ENCODE assay signal across 8 mouse cellular contexts in the genomic region with DNA sequence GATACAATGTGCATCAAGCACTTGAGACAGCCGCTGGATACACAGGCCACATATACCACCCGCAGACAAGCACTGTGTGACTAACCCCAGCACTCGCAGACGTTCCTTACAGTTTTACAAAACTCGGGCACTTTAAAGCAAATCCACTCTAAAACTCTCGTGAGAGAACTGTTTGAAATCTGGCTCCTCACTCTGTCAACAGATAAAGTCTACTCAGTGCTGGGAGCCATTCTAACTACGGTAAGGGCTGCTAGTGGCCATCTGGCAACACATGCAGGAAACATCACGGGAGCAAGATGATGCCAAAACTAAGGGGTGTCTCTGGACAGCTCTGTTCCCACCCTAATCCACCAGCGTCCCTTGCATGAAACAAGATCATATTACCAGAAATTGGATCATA. TPM values are rescaled to one million over a fixed set of nuclear protein-coding genes. Genes with fewer than 3 reads are reported as not detected.
DNase-seq lines count a peak whose midpoint lies in the region; ATAC-seq and TF ChIP-seq lines count a peak whose summit lies in the region.

No protein-coding gene starts in this region.

- TF ChIP-seq POLR2A in testis, adult 2 months (IDR thresholded peaks at IDR 0.05; ENCODE audit: control insufficient read depth, low read depth, low read length), result no peak

- peak overlapping the region; percentile 33; the same call in 1 of the 2 replicates for H3K9ac ChIP-seq in embryonic facial prominence, embryonic 15.5 days
- H3K9ac ChIP-seq in intestine, embryonic 16.5 days (ENCODE audit: low read depth, low read length), result peak overlapping the region; percentile 98
- peak overlapping the region; percentile 91 for H3K9ac ChIP-seq in neural tube, embryonic 13.5 days

- H3K9me3 ChIP-seq in embryonic facial prominence, embryonic 15.5 days (replicated peaks), result no peaks in the 10 kb centered on the region
- H3K9me3 ChIP-seq in intestine, embryonic 16.5 days (ENCODE audit: control insufficient read depth, low read length), result no peaks in the 10 kb centered on the region
- no peaks in the 10 kb centered on the region for H3K9me3 ChIP-seq in neural tube, embryonic 13.5 days

- peaks cover 7% of the 10 kb centered on the region for H3K4me1 ChIP-seq in testis, adult 2 months (ENCODE audit: control insufficient read depth, insufficient read depth, low read length)
- peaks cover 20% of the 10 kb centered on the region for H3K4me1 ChIP-seq in embryonic facial prominence, embryonic 15.5 days
- H3K4me1 ChIP-seq in intestine, embryonic 16.5 days (ENCODE audit: control insufficient read depth, insufficient read depth, low read length), result peaks cover 20% of the 10 kb centered on the region
- peaks cover 35% of the 10 kb centered on the region for H3K4me1 ChIP-seq in neural tube, embryonic 13.5 days (replicated peaks)

- 45% methylated on average over 9 of the region's 9 CpGs for WGBS in embryonic facial prominence, embryonic 15.5 days
- WGBS in intestine, embryonic 16.5 days, result 34% methylated on average over 9 of the region's 9 CpGs
- 63% methylated on average over 9 of the region's 9 CpGs for WGBS in neural tube, embryonic 13.5 days

- no peak for DNase-seq in testis, postnatal 14 days (ENCODE audit: low spot score)
- no peak for DNase-seq in retina, postnatal 1 day
- DNase-seq in adrenal gland, postnatal 36 days, result no peak
- DNase-seq in spleen, postnatal 14 days (ENCODE audit: low spot score in 2 of 2), result no peak

- peak overlapping the region; percentile 62 for H3K4me2 ChIP-seq in embryonic facial prominence, embryonic 15.5 days (replicated peaks)
- H3K4me2 ChIP-seq in intestine, embryonic 16.5 days (ENCODE audit: low read depth, low read length), result peak overlapping the region; percentile 77
- peak overlapping the region; percentile 83 for H3K4me2 ChIP-seq in neural tube, embryonic 13.5 days

- H3K27ac ChIP-seq in testis, adult 2 months (ENCODE audit: control insufficient read depth, insufficient read depth, low read depth, low read length), result no peak overlapping the region
- no peak overlapping the region for H3K27ac ChIP-seq in embryonic facial prominence, embryonic 15.5 days (replicated peaks)
- H3K27ac ChIP-seq in intestine, embryonic 16.5 days (ENCODE audit: low read length), result peak overlapping the region; percentile 98
- H3K27ac ChIP-seq in neural tube, embryonic 13.5 days (replicated peaks), result no peak overlapping the region

- TF ChIP-seq CTCF in testis, adult 2 months (IDR thresholded peaks at IDR 0.05; ENCODE audit: control insufficient read depth, insufficient read depth, insufficient replicate concordance, low read depth, low read length), result no peak

- H3K4me3 ChIP-seq in testis, adult 2 months (ENCODE audit: control insufficient read depth, low read depth, low read length), result peak overlapping the region; percentile 33
- peak overlapping the region; percentile 95 for H3K4me3 ChIP-seq in embryonic facial prominence, embryonic 15.5 days (replicated peaks)
- H3K4me3 ChIP-seq in intestine, embryonic 16.5 days (ENCODE audit: low read length), result peak overlapping the region; percentile 97
- peak overlapping the region; percentile 91 for H3K4me3 ChIP-seq in neural tube, embryonic 13.5 days

- H3K27me3 ChIP-seq in testis, adult 2 months (ENCODE audit: control insufficient read depth, insufficient read depth, low read length), result no peaks in the 10 kb centered on the region
- H3K27me3 ChIP-seq in embryonic facial prominence, embryonic 15.5 days, result no peaks in the 10 kb centered on the region
- H3K27me3 ChIP-seq in intestine, embryonic 16.5 days (replicated peaks; ENCODE audit: control insufficient read depth, insufficient read depth, low read length), result no peaks in the 10 kb centered on the region
- H3K27me3 ChIP-seq in neural tube, embryonic 13.5 days, result no peaks in the 10 kb centered on the region

- ATAC-seq in embryonic facial prominence, embryonic 15.5 days (ENCODE audit: insufficient number of reproducible peaks, low FRiP score, low TSS enrichment, low read depth), result no peak
- ATAC-seq in intestine, embryonic 16.5 days, result 0 out of 2 replicates have a peak, but pooled peaks have one; percentile 19
- no peak for ATAC-seq in neural tube, embryonic 13.5 days (ENCODE audit: low read depth)

- no peaks in the 10 kb centered on the region for H3K36me3 ChIP-seq in testis, adult 2 months (ENCODE audit: control insufficient read depth, insufficient read depth, low read length)
- H3K36me3 ChIP-seq in embryonic facial prominence, embryonic 15.5 days, result no peaks in the 10 kb centered on the region
- H3K36me3 ChIP-seq in intestine, embryonic 16.5 days (ENCODE audit: control insufficient read depth, insufficient read depth, low read length), result no peaks in the 10 kb centered on the region
- no peaks in the 10 kb centered on the region for H3K36me3 ChIP-seq in neural tube, embryonic 13.5 days

RNA-seq across cellular contexts. Expression of a gene that starts 1.2 kb away (rescaled TPM):
- 18.4 and 21.6 TPM in 2 replicates for polyA plus RNA-seq in testis, adult 2 months (2012; rRNA removed)
- 73.5 and 73.9 TPM in 2 replicates for polyA plus RNA-seq in embryonic facial prominence, embryonic 15.5 days (2015; fragmentation: Nextera tagmentation; extraction: Ambion mirVana)
- polyA plus RNA-seq in intestine, embryonic 16.5 days (2015; fragmentation: Nextera tagmentation; extraction: Ambion mirVana), result 115 and 127 TPM in 2 replicates
- polyA plus RNA-seq in neural tube, embryonic 13.5 days (2015; fragmentation: Nextera tagmentation; extraction: Ambion mirVana), result 40.8 and 49.3 TPM in 2 replicates
- total RNA-seq in adrenal gland, postnatal 36 days (2021), result 100 to 1,000 TPM; 185 to 190 TPM

RNA-seq across cellular contexts. Expression of a gene that starts 34.4 kb away (rescaled TPM):
- polyA plus RNA-seq in testis, adult 2 months (2012; rRNA removed), result 5.8 and 5.9 TPM in 2 replicates
- 21.8 and 22.3 TPM in 2 replicates for polyA plus RNA-seq in embryonic facial prominence, embryonic 15.5 days (2015; fragmentation: Nextera tagmentation; extraction: Ambion mirVana)
- 13.4 and 15.0 TPM in 2 replicates for polyA plus RNA-seq in intestine, embryonic 16.5 days (2015; fragmentation: Nextera tagmentation; extraction: Ambion mirVana)
- 111 and 116 TPM in 2 replicates for polyA plus RNA-seq in neural tube, embryonic 13.5 days (2015; fragmentation: Nextera tagmentation; extraction: Ambion mirVana)
- total RNA-seq in adrenal gland, postnatal 36 days (2021), result 100 to 1,000 TPM; 134 to 261 TPM

Comparison
In these comparisons a context has a peak if more than half of its experiments do, and no peak if none do; other contexts are left out.
1. H3K4me3 ChIP-seq: peak in every context shown above with its lines; median percentile 97 in intestine, embryonic 16.5 days; 95 in embryonic facial prominence, embryonic 15.5 days; 91 in neural tube, embryonic 13.5 days; 33 in testis, adult 2 months.
2. H3K9ac ChIP-seq: peak in every context shown above with its lines; median percentile 98 in intestine, embryonic 16.5 days; 91 in neural tube, embryonic 13.5 days; 33 in embryonic facial prominence, embryonic 15.5 days.